Mouse (Mus musculus) CD4-positive, CD25-positive, alpha-beta regulatory T cell, adult 4 months (primary cell): ENCODE data around the gene Wdr20rt. TPM values are rescaled to one million over a fixed set of nuclear protein-coding genes. Genes with fewer than 3 reads are reported as not detected.
"Not testable (repeated sequence)": the region's sequence is repeated elsewhere in the genome, so short reads cannot be mapped to it uniquely, and the experiment has no call there.

ENCODE experiments used
- ATAC-seq: one replicate; pipeline ENCODE4 v1.8.0; 2017
- polyA plus RNA-seq, 2 experiments: library from polyadenylated mRNA; unstranded; fragments of 100-300 nt; shearing (Covaris generic); gene quantifications; one replicate each; pipeline ENCODE4 v1.2.1; 2017

Gene Wdr20rt
- polyA plus RNA-seq = not detected

GRCm38 (mm10) chr12:65225467-65225945, at the start of gene Wdr20rt:
Gene Wdr20rt (plus strand): TSS chr12:65225517.
- ATAC-seq = no peak

- ATAC-seq = no peak
Observed at GRCm38 (mm10) chr12:65187365-65187764, 38.0 kb upstream of the Wdr20rt start.

- ATAC-seq = no peak
Observed at GRCm38 (mm10) chr12:65189213-65189612, 36.1 kb upstream of the Wdr20rt start.

GRCm38 (mm10) chr12:65194003-65194530, 31.2 kb upstream of the Wdr20rt start:
- no peak for ATAC-seq

GRCm38 (mm10) chr12:65201812-65202211, 23.5 kb upstream of the Wdr20rt start:
- no peak for ATAC-seq

- ATAC-seq = no peak
Observed at GRCm38 (mm10) chr12:65206431-65206830, 18.9 kb upstream of the Wdr20rt start.

- ATAC-seq = no peak
Observed at GRCm38 (mm10) chr12:65216404-65216840, 8.9 kb upstream of the Wdr20rt start.

- no peak for ATAC-seq
Observed at GRCm38 (mm10) chr12:65228628-65229027, 3.3 kb downstream of the Wdr20rt start.

- ATAC-seq = no peak
Observed at GRCm38 (mm10) chr12:65229041-65229440, 3.7 kb downstream of the Wdr20rt start.

GRCm38 (mm10) chr12:65232801-65233200, 7.5 kb downstream of the Wdr20rt start:
- not testable (repeated sequence) for ATAC-seq

GRCm38 (mm10) chr12:65250116-65250738, 24.9 kb downstream of the Wdr20rt start:
- ATAC-seq = no peak

- ATAC-seq = no peak
Observed at GRCm38 (mm10) chr12:65256887-65257286, 31.6 kb downstream of the Wdr20rt start.

GRCm38 (mm10) chr12:65258212-65259138, 33.2 kb downstream of the Wdr20rt start:
- peak; percentile 84 for ATAC-seq

GRCm38 (mm10) chr12:65259139-65260111, 34.1 kb downstream of the Wdr20rt start:
- ATAC-seq = peak; percentile 81

- no peak for ATAC-seq
Observed at GRCm38 (mm10) chr12:65268311-65268984, 43.1 kb downstream of the Wdr20rt start.

- no peak for ATAC-seq
Observed at GRCm38 (mm10) chr12:65269406-65269805, 44.1 kb downstream of the Wdr20rt start.

GRCm38 (mm10) chr12:65273807-65274206, 48.5 kb downstream of the Wdr20rt start:
- no peak for ATAC-seq
